Mouse (Mus musculus) mouse trophoblast stem cell (cell line): Measurements from ENCODE around the gene Shisa5.

Experiments used
- in situ Hi-C, 2 experiments: fragments of 300-500 bp; cut with MseI, MboI; formaldehyde crosslinking; loops; 2 replicates in 1 of 2; 3 replicates in 1 of 2; pipeline ENCODE4 v1.15.1; 2025

The Shisa5 gene

DNA sequence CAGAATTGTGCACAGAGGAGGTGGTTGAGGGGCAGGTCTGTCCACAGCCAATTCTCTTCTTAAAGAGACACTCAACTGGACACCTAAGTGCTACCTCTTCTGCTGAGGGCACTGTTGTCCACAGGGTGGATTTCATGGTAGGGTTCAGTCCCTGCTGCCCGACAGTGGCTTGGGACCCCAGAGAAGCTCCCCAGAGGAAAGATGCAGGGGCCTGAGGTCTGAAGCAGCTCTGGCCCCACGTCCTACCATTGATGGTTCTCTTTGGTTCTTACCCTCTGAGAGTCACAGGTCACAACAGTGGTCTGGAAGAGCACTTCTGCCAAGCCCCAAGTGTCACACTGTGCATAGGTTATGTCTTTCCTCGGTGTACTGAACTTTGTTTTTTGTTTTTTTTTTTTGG lies 15.0 kb downstream of the Shisa5 start:
- in situ Hi-C loops: loop anchor here in 1 of 2 experiments (10.0 kb wide), 1 partner anchor 49 kb away; no protein-coding TSS in a partner anchor

- in situ Hi-C loops: loop anchor here in 1 of 2 experiments (10.0 kb wide), 1 partner anchor 49 kb away; no protein-coding TSS in a partner anchor
These were observed 15.5 kb downstream of the Shisa5 start for GRCm38 (mm10) chr9:109053851-109054250.

GRCm38 (mm10) chr9:109054712-109055111 lies 16.3 kb downstream of the Shisa5 start:
- in situ Hi-C loops: loop anchor here (5.0 to 10.0 kb wide), 2 partner anchors 50 to 52 kb away; no protein-coding TSS in a partner anchor

DNA sequence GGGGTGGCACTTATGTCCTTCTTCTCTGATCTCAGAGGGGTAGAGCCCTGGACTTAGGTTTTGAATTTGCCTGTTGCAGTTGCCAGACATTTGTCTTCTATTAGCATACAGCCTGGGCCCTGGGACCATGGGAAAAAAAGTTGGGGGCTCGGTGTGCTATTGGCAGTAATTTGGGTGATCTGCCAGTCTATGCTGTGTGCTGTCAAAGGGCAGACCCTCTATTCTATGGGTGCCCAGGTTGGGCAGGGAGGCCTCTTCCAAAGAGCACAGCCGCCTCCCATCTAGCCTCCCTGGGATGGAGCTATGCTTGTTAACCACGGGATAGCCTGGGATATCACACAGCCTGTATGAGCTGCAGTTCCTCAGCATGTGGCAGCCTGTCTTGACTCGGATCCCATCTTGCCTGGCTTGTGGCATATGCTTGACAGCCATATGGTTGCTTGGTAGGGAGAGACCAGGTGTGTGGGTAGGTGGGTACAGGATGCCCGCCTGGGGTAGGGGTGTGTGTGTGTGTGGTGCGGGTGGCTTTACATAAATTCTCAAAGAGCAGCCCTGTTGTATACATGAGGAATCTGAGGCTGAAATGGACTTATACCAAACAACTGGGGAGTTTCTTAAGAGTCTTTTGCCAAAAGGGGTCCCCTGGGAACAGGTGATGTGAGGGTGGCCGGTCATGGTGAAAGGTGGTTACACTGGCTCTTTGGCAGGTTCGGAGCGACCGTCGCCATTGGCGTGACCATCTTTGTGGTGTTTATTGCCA lies 17.1 kb downstream of the Shisa5 start:
- in situ Hi-C loops: loop anchor here (5.0 to 10.0 kb wide), 2 partner anchors 51 to 53 kb away; no protein-coding TSS in a partner anchor

DNA sequence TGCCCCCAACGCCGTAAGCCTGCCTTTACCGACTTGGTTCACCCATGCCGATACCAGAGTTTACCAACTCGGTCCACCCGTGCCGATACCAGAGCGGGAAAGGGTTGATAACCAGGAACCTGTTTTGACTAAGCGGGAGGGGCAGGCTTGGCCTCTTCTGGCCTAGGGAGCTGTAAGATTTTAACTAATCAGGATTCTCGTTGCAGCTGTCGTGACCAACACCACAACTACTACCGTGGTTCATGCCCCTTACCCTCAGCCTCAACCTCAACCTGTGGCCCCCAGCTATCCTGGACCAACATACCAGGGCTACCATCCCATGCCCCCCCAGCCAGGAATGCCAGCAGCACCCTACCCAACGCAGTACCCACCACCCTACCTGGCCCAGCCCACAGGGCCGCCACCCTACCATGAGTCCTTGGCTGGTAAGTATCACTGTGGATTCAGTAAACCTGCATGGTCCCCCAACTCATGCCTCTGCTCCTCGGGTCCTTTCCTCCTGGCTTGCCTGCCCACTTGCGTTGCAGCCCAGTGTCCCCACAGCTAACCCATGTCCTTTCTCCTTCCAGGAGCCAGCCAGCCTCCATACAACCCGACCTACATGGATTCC lies 17.8 kb downstream of the Shisa5 start:
- in situ Hi-C loops: loop anchor here (5.0 to 10.0 kb wide), 2 partner anchors 51 to 54 kb away; no protein-coding TSS in a partner anchor

DNA sequence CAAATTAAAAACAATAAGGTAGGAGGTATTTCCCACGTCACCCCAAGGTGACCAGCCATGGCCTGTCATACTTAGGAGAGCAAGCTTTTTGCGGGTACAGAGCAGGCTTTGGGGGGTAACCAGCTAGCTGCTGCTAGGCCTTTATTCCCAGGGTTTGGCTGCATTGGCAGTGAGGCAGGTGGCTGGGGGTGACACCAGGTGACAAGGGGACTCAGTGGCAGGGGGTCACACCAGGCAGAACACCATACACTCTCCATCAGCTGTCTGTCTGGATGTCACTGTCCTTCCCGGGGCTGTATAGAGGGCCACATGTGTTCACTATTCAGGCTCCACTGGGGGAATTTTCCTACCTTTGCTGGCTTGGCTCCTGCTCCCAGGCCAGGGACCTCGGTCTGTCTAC lies 18.6 kb downstream of the Shisa5 start:
- in situ Hi-C loops: loop anchor here (5.0 to 10.0 kb wide), 2 partner anchors 52 to 55 kb away; no protein-coding TSS in a partner anchor

- in situ Hi-C loops: loop anchor here (5.0 to 10.0 kb wide), 2 partner anchors 53 to 55 kb away; no protein-coding TSS in a partner anchor
These were observed 19.2 kb downstream of the Shisa5 start for GRCm38 (mm10) chr9:109057543-109057942.

- in situ Hi-C loops: loop anchor here (5.0 to 10.0 kb wide), 2 partner anchors 53 to 56 kb away; no protein-coding TSS in a partner anchor
These were observed 19.8 kb downstream of the Shisa5 start for GRCm38 (mm10) chr9:109058006-109058765.

- in situ Hi-C loops: loop anchor here (5.0 to 10.0 kb wide), 2 partner anchors 55 to 57 kb away; no protein-coding TSS in a partner anchor
These were observed 21.0 kb downstream of the Shisa5 start, which contains the start of gene Trex1 for GRCm38 (mm10) chr9:109059136-109059903. Trex1 (minus strand) TSS chr9:109059734.

DNA sequence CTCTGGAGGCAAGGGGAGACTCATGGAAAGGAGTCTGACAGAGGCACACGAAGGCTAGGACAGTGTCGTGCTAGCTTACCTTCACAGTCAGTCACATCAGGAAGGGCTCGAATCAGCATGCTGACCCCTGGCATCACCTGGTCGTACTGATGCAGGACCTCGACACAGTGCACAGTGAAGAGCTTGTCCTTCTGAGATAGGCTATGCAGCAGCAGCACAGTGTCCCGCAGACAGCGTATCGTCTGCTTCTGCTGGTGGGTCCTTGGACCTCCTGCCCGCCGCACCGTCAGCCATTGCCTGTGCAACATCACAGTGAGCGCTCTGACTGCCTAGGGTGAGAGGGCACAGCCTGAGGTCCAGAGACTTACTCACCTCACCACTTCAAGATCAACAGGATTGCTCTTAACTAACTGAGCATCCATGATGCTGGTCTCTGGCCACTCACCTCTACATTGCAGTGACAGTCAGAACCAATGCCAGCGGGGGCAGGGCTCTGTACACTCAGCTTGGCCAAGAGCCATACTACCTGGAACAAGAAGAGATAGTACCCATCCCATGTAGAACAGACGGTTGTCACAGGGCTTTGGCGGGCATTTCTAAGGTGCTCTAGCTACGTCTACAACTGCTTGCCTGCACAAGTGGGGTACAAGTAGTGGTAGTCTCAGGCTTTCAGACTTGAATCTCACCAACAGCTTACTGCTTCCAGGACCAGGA lies 22.0 kb downstream of the Shisa5 start:
- in situ Hi-C loops: no loop called here

GRCm38 (mm10) chr9:109060898-109061295 lies 22.5 kb downstream of the Shisa5 start:
- in situ Hi-C loops: no loop called here

- in situ Hi-C loops: no loop called here
These were observed 29.9 kb downstream of the Shisa5 start for GRCm38 (mm10) chr9:109068095-109068735.

DNA sequence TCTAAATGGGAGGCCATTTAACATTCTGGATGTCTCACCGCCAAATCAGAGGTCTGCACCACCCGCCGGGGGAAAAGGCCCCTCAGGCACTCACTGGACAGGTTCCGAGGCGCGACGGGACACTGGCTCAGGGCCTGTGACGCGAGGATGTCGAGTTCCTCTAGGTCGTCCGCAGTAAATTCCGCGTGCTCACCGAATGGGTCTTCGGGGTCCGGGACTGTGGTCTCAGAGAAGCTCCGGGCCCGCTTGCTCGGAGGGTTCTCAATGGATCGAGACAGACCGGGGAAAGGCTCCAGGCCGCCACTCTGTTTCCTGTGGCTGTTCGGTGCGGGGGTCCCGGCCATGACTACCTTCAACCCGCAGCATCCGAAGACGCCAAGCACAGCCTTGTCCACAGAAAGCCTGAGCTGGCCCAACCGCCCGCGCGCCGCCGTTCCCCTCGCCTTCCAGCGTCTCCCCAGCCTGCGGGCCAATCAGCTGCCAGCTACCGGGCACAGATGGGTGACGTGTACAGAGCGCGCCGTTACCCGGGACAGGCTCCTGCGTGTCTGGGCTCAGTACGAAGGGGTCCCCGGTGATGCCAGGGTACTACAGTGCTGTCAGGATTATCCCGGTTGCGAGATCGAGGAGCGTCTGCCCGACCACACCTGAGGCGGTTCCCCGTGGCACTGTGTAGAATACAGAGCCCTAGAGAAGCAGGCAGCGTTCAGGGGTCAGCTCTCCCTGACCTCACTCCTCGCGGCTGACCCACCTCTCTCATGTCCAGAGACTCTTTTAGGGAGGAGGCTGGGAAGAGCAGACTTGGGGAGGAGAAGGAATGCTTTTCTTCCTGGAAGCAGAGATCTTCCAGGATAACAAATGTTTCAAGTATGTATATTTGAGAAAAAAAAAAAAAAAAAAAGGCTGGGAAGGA lies 35.6 kb downstream of the Shisa5 start, which contains the start of gene Atrip:
Gene Atrip (minus strand): TSS at position 464 of the 913 bp plus-strand sequence.
- in situ Hi-C loops: loop anchor here in 1 of 2 experiments (5.0 kb wide), 1 partner anchor 67 kb away; no protein-coding TSS in a partner anchor

GRCm38 (mm10) chr9:109080516-109080915 lies 42.2 kb downstream of the Shisa5 start:
- in situ Hi-C loops: no loop called here

- in situ Hi-C loops: no loop called here
These were observed 43.4 kb downstream of the Shisa5 start for GRCm38 (mm10) chr9:109081749-109082123.

DNA sequence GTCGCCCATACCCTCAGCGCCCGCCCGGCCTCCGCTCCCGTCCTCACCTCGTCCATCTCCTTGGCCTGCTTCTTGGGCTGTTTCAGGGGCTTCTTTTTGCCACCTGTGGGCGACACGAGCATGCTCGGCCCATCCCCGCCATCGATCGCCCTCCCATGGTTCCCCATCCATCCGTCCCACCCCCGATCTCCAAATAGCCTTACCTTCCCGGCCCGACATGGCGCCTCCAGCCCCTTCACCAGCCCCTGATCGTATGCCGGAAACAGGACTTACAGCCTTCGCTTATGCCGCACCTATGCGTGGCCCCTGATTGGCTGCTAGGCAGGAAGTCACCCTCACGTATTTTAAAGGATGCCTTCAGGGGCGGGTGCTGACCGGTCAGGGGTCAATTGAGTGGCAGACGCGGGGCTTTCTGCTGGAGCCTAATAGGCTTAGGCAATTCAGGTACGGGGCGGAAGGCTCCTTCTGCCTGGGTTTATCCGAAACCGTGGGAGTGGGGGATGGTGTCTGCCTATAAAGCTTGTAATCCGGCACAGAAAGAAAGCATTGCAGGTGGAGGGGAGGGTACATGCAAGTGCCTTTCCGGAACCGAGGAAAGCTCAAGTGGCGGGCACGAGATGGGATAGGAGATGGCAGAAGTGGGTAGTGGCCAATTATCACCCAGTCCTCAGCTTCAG lies 43.9 kb downstream of the Shisa5 start, which contains the start of the genes Ccdc51 and Tma7:
Gene Ccdc51 (plus strand): TSS at position 370 of the 677 bp plus-strand sequence.
Gene Tma7 (minus strand): TSS at position 464 of the 677 bp plus-strand sequence.
- in situ Hi-C loops: no loop called here

DNA sequence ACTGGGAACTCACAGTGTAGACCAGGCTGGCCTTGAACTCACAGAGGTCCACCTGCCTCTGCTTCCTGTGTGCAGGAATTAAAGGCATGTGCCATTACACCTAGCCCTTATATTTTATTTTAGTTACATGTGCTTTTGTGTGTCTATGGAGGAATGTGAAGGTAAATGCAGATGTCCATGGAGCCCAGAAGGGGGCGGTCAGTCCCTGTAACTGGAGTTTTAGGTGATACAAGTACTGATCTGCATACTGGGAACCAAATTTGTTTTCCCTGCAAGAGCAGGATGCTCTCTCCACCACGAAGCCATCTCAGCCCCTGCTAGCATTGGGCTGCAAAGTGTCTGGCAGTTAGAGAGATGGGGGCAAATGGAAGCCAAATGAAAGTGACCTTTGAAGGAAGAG lies 46.6 kb downstream of the Shisa5 start:
- in situ Hi-C loops: loop anchor here (5.0 kb wide), 1 partner anchor 37 kb away; no protein-coding TSS in a partner anchor
